Mouse (Mus musculus) c-Kit-positive CD71-positive TER-119-positive erythroid progenitor cells, embryonic 14.5 days (primary cell): Measurements from ENCODE around the gene Prrg3.
"Not testable (repeated sequence)": the region's sequence is repeated elsewhere in the genome, so short reads cannot be mapped to it uniquely, and the experiment has no call there.

Source experiments
- DNase-seq: peaks from one replicate; pipeline ENCODE4 v3.0.0-alpha.2; 2013; ENCODE audit warnings: low spot score

Gene Prrg3

GRCm38 (mm10) chrX:71962073-71963051, at the start of gene Prrg3:
Prrg3 (plus strand) TSS chrX:71962624.
- no peak for DNase-seq

- DNase-seq: peak; percentile 20
Observed at GRCm38 (mm10) chrX:71946631-71947030, 15.8 kb upstream of the Prrg3 start.

GRCm38 (mm10) chrX:71958366-71958765, 4.1 kb upstream of the Prrg3 start:
- no peak for DNase-seq

GRCm38 (mm10) chrX:71963275-71963912, 970 bp downstream of the Prrg3 start:
- no peak for DNase-seq

GRCm38 (mm10) chrX:71968216-71968615, 5.8 kb downstream of the Prrg3 start:
- DNase-seq: no peak

GRCm38 (mm10) chrX:71968816-71969215, 6.4 kb downstream of the Prrg3 start:
- no peak for DNase-seq

- DNase-seq: no peak
Observed at GRCm38 (mm10) chrX:71971325-71971724, 8.9 kb downstream of the Prrg3 start.

GRCm38 (mm10) chrX:71972686-71973085, 10.3 kb downstream of the Prrg3 start, which contains the start of gene Fate1:
Fate1 (plus strand) TSS chrX:71972986.
- DNase-seq: no peak

- not testable (repeated sequence) for DNase-seq
Observed at GRCm38 (mm10) chrX:71977681-71978080, 15.3 kb downstream of the Prrg3 start.

- DNase-seq: no peak
Observed at GRCm38 (mm10) chrX:71980443-71980842, 18.0 kb downstream of the Prrg3 start.

GRCm38 (mm10) chrX:71981322-71981721, 18.9 kb downstream of the Prrg3 start:
- no peak for DNase-seq

GRCm38 (mm10) chrX:71983205-71983604, 20.8 kb downstream of the Prrg3 start:
- no peak for DNase-seq

- DNase-seq: no peak
Observed at GRCm38 (mm10) chrX:71983775-71984174, 21.4 kb downstream of the Prrg3 start.

- DNase-seq: no peak
Observed at GRCm38 (mm10) chrX:71991549-71991948, 29.1 kb downstream of the Prrg3 start, which contains the start of gene Cnga2. Cnga2 (plus strand) TSS chrX:71991849.

- DNase-seq: no peak
Observed at GRCm38 (mm10) chrX:71995972-71996371, 33.5 kb downstream of the Prrg3 start.

GRCm38 (mm10) chrX:72009930-72010329, 47.5 kb downstream of the Prrg3 start:
- DNase-seq: no peak

GRCm38 (mm10) chrX:72012236-72012635, 49.8 kb downstream of the Prrg3 start:
- no peak for DNase-seq

- no peak for DNase-seq
Observed at GRCm38 (mm10) chrX:72012804-72013203, 50.4 kb downstream of the Prrg3 start.

GRCm38 (mm10) chrX:72022241-72022640, 59.8 kb downstream of the Prrg3 start:
- DNase-seq: no peak
